Mouse (Mus musculus): Measurements from ENCODE around the gene Myzap. TPM values are rescaled to one million over a fixed set of nuclear protein-coding genes. Genes with fewer than 3 reads are reported as not detected.

Gene Myzap
- polyA plus RNA-seq, 1 experiment from 2014 or later: 2.6 TPM

DNA sequence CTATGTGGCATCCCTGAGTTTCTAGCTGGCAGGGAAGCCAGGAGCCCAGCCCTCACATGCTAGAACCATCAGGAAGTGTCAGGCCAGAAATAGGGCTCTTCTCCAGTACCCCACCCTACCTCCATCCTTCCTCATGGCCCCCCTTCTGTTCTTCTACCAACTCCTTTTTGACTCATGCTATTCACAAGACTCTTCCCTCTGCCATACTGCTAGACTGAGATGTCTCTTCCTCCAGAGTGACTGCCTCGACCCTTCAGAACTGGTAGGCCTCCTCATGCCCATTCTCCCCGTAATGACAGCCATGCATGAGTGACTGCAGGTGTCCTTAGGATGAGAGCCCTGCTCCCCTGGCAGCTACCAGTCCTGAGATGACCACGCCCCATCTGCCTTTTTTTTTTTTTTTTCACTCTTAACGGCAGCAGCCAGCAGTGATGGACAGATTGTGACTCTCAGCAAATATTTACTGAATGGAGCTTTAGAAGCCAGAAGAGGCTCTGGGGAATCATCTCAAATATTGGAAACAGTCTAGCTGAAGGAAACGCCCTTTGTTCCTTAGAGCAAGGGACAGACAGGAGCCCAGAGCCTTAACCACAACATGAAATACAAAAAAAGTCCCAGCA is 23.7 kb downstream of the Myzap start:
- H3K4me3 ChIP-seq (ENCODE audit: low read depth, low read length): no peak overlapping the region
- H3K4me1 ChIP-seq (ENCODE audit: control insufficient read depth, insufficient read depth, low read length): no peaks in the 10 kb centered on the region
- no peaks in the 10 kb centered on the region for H3K27me3 ChIP-seq (ENCODE audit: control insufficient read depth, insufficient read depth, low read depth, low read length)
- H3K9ac ChIP-seq (ENCODE audit: low read depth, low read length): no peak overlapping the region
- 54% methylated on average over 5 of the region's 5 CpGs for WGBS
- no peak overlapping the region for H3K27ac ChIP-seq (ENCODE audit: low read length)
- H3K9me3 ChIP-seq (replicated peaks; ENCODE audit: control insufficient read depth, low read length, poor library complexity, severe bottlenecking): no peaks in the 10 kb centered on the region
- ATAC-seq: no peak
- no peak overlapping the region for H3K4me2 ChIP-seq (ENCODE audit: low read length)
- H3K36me3 ChIP-seq (ENCODE audit: control insufficient read depth, insufficient read depth, low read length): no peaks in the 10 kb centered on the region

DNA sequence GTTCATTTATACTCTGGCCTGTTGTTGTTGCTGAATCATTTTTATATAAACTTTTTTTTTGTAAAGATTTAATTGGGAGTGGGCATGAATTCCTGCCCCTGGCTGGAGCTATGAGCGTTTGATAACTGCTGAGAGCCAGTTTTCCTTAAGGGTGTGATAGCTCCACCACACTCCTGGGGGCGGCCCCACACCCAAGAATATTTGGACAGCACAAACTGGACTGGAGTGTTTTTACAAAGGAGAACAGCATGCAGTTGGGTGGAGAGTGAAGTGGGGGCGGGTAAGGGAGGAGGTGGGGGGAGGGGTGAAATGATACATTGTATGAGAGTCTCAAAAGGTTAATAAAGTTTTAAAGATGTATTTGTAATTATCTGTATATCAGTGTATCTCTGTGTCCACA is 24.8 kb downstream of the Myzap start:
- H3K4me2 ChIP-seq (ENCODE audit: low read length): no peak overlapping the region
- no peak overlapping the region for H3K4me3 ChIP-seq (ENCODE audit: low read depth, low read length)
- ATAC-seq: no peak
- 61% methylated on average over 3 of the region's 3 CpGs for WGBS
- H3K9me3 ChIP-seq (replicated peaks; ENCODE audit: control insufficient read depth, low read length, poor library complexity, severe bottlenecking): no peaks in the 10 kb centered on the region
- H3K27ac ChIP-seq (ENCODE audit: low read length): no peak overlapping the region
- no peaks in the 10 kb centered on the region for H3K4me1 ChIP-seq (ENCODE audit: control insufficient read depth, insufficient read depth, low read length)
- H3K9ac ChIP-seq (ENCODE audit: low read depth, low read length): no peak overlapping the region
- no peaks in the 10 kb centered on the region for H3K27me3 ChIP-seq (ENCODE audit: control insufficient read depth, insufficient read depth, low read depth, low read length)
- H3K36me3 ChIP-seq (ENCODE audit: control insufficient read depth, insufficient read depth, low read length): no peaks in the 10 kb centered on the region

- no peaks in the 10 kb centered on the region for H3K4me1 ChIP-seq (ENCODE audit: control insufficient read depth, insufficient read depth, low read length)
- ATAC-seq: no peak
- no peaks in the 10 kb centered on the region for H3K9me3 ChIP-seq (replicated peaks; ENCODE audit: control insufficient read depth, low read length, poor library complexity, severe bottlenecking)
- 52% methylated on average over 4 of the region's 4 CpGs for WGBS
- H3K9ac ChIP-seq (ENCODE audit: low read depth, low read length): no peak overlapping the region
- no peak overlapping the region for H3K27ac ChIP-seq (ENCODE audit: low read length)
- no peaks in the 10 kb centered on the region for H3K27me3 ChIP-seq (ENCODE audit: control insufficient read depth, insufficient read depth, low read depth, low read length)
- H3K36me3 ChIP-seq (ENCODE audit: control insufficient read depth, insufficient read depth, low read length): no peaks in the 10 kb centered on the region
- no peak overlapping the region for H3K4me3 ChIP-seq (ENCODE audit: low read depth, low read length)
- H3K4me2 ChIP-seq (ENCODE audit: low read length): no peak overlapping the region
Observed at GRCm38 (mm10) chr9:71566763-71567162, 25.4 kb downstream of the Myzap start.

DNA sequence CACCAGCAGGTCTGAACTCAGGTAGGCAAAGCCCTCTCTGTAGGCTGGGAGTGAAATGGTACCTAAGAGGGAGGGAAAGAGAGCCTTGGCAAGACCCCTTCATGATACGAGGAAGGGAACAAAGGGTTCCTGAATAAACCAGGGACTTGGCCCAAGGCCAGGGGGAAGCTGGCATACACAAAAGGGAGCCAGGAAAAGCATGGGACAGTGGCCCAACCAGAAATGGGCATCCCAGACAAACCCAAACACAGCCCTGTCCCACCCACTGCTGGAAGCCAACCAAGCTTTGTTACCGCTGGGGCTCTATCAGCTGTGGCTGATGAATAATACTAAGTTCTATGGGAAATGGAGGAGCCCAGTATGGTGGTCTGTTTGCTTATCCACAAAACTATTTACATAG is 34.4 kb downstream of the Myzap start:
- H3K36me3 ChIP-seq (ENCODE audit: control insufficient read depth, insufficient read depth, low read length): no peaks in the 10 kb centered on the region
- no peak overlapping the region for H3K27ac ChIP-seq (ENCODE audit: low read length)
- WGBS: 49% methylated on average over 2 of the region's 2 CpGs
- H3K4me2 ChIP-seq (ENCODE audit: low read length): no peak overlapping the region
- no peak overlapping the region for H3K9ac ChIP-seq (ENCODE audit: low read depth, low read length)
- H3K27me3 ChIP-seq (ENCODE audit: control insufficient read depth, insufficient read depth, low read depth, low read length): no peaks in the 10 kb centered on the region
- ATAC-seq: no peak
- H3K4me3 ChIP-seq (ENCODE audit: low read depth, low read length): no peak overlapping the region
- no peaks in the 10 kb centered on the region for H3K9me3 ChIP-seq (replicated peaks; ENCODE audit: control insufficient read depth, low read length, poor library complexity, severe bottlenecking)
- H3K4me1 ChIP-seq (ENCODE audit: control insufficient read depth, insufficient read depth, low read length): no peaks in the 10 kb centered on the region; the same call in 1 of the 2 replicates

- H3K4me1 ChIP-seq (ENCODE audit: control insufficient read depth, insufficient read depth, low read length): no peaks in the 10 kb centered on the region; the same call in 1 of the 2 replicates
- H3K27me3 ChIP-seq (ENCODE audit: control insufficient read depth, insufficient read depth, low read depth, low read length): no peaks in the 10 kb centered on the region
- no peak overlapping the region for H3K9ac ChIP-seq (ENCODE audit: low read depth, low read length)
- H3K4me3 ChIP-seq (ENCODE audit: low read depth, low read length): no peak overlapping the region
- H3K36me3 ChIP-seq (ENCODE audit: control insufficient read depth, insufficient read depth, low read length): no peaks in the 10 kb centered on the region
- no peaks in the 10 kb centered on the region for H3K9me3 ChIP-seq (replicated peaks; ENCODE audit: control insufficient read depth, low read length, poor library complexity, severe bottlenecking)
- ATAC-seq: no peak
- H3K27ac ChIP-seq (ENCODE audit: low read length): no peak overlapping the region
- no peak overlapping the region for H3K4me2 ChIP-seq (ENCODE audit: low read length)
- WGBS: 96% methylated on average over 3 of the region's 3 CpGs
Observed at GRCm38 (mm10) chr9:71554001-71554400, 38.2 kb downstream of the Myzap start.

GRCm38 (mm10) chr9:71550176-71550575 is 42.0 kb downstream of the Myzap start:
- H3K9ac ChIP-seq (ENCODE audit: low read depth, low read length): no peak overlapping the region
- no peak for ATAC-seq
- H3K27me3 ChIP-seq (ENCODE audit: control insufficient read depth, insufficient read depth, low read depth, low read length): no peaks in the 10 kb centered on the region
- H3K27ac ChIP-seq (ENCODE audit: low read length): no peak overlapping the region
- WGBS: 93% methylated on average over 8 of the region's 8 CpGs
- no peaks in the 10 kb centered on the region for H3K4me1 ChIP-seq (ENCODE audit: control insufficient read depth, insufficient read depth, low read length)
- no peak overlapping the region for H3K4me3 ChIP-seq (ENCODE audit: low read depth, low read length)
- no peak overlapping the region for H3K4me2 ChIP-seq (ENCODE audit: low read length)
- H3K36me3 ChIP-seq (ENCODE audit: control insufficient read depth, insufficient read depth, low read length): no peaks in the 10 kb centered on the region
- no peaks in the 10 kb centered on the region for H3K9me3 ChIP-seq (replicated peaks; ENCODE audit: control insufficient read depth, low read length, poor library complexity, severe bottlenecking)

- WGBS: 79% methylated on average over 10 of the region's 10 CpGs
- H3K9me3 ChIP-seq (replicated peaks; ENCODE audit: control insufficient read depth, low read length, poor library complexity, severe bottlenecking): no peaks in the 10 kb centered on the region
- no peak for ATAC-seq
- H3K36me3 ChIP-seq (ENCODE audit: control insufficient read depth, insufficient read depth, low read length): no peaks in the 10 kb centered on the region
- H3K27ac ChIP-seq (ENCODE audit: low read length): no peak overlapping the region
- H3K9ac ChIP-seq (ENCODE audit: low read depth, low read length): no peak overlapping the region
- H3K4me1 ChIP-seq (ENCODE audit: control insufficient read depth, insufficient read depth, low read length): no peaks in the 10 kb centered on the region
- no peak overlapping the region for H3K4me2 ChIP-seq (ENCODE audit: low read length)
- no peak overlapping the region for H3K4me3 ChIP-seq (ENCODE audit: low read depth, low read length)
- H3K27me3 ChIP-seq (ENCODE audit: control insufficient read depth, insufficient read depth, low read depth, low read length): no peaks in the 10 kb centered on the region
Observed at GRCm38 (mm10) chr9:71547704-71548275, 44.4 kb downstream of the Myzap start.

DNA sequence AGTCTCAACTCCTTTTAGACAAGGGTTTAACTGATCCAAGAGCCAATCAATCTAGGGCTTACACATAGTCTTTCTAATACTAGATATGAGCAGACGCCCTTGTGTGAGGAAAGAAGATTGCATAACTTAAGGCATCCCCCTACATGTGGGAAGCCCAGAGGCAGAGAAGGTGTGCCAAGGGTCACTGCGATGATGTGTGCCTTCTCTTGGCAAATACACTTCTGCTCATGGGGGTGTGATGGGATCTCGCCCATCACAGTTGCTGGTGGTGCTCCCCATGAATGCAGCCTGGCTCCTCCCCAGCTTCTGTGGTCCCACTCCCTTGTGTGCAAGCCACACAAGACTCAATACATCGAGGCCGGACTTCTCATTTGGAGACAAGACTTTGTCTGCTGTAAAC is 47.3 kb downstream of the Myzap start:
- Histone ChIP-seq H3K9ac (ENCODE audit: low read depth, low read length) (no peak overlapping the region), H3K27me3 (ENCODE audit: control insufficient read depth, insufficient read depth, low read depth, low read length) (no peaks in the 10 kb centered on the region), H3K4me2 (ENCODE audit: low read length) (no peak overlapping the region), H3K36me3 (ENCODE audit: control insufficient read depth, insufficient read depth, low read length) (no peaks in the 10 kb centered on the region), H3K27ac (ENCODE audit: low read length) (no peak overlapping the region), H3K4me1 (ENCODE audit: control insufficient read depth, insufficient read depth, low read length) (no peaks in the 10 kb centered on the region), H3K9me3 (replicated peaks; ENCODE audit: control insufficient read depth, low read length, poor library complexity, severe bottlenecking) (no peaks in the 10 kb centered on the region), H3K4me3 (ENCODE audit: low read depth, low read length) (no peak overlapping the region)
- 88% methylated on average over 5 of the region's 5 CpGs for WGBS
- ATAC-seq: no peak

- H3K4me2 ChIP-seq (ENCODE audit: low read length): no peak overlapping the region
- peak; percentile 89 for ATAC-seq
Observed at GRCm38 (mm10) chr9:71543443-71544222, 48.5 kb downstream of the Myzap start.

More at GRCm38 (mm10) chr9:71543443-71544222, 48.5 kb downstream of the Myzap start:
- Histone ChIP-seq H3K9me3 (replicated peaks; ENCODE audit: control insufficient read depth, low read length, poor library complexity, severe bottlenecking) (no peaks in the 10 kb centered on the region), H3K4me1 (ENCODE audit: control insufficient read depth, insufficient read depth, low read length) (no peaks in the 10 kb centered on the region), H3K9ac (ENCODE audit: low read depth, low read length) (no peak overlapping the region), H3K36me3 (ENCODE audit: control insufficient read depth, insufficient read depth, low read length) (no peaks in the 10 kb centered on the region), H3K27ac (ENCODE audit: low read length) (no peak overlapping the region), H3K4me3 (ENCODE audit: low read depth, low read length) (no peak overlapping the region), H3K27me3 (ENCODE audit: control insufficient read depth, insufficient read depth, low read depth, low read length) (no peaks in the 10 kb centered on the region)
- WGBS: 13% methylated on average over 19 of the region's 19 CpGs

Data from midbrain, embryonic 16.5 days (tissue).